Mouse (Mus musculus) fat pad, adult 2 months (tissue): ENCODE data around the gene Gm21977.
"Not testable (repeated sequence)": the region's sequence is repeated elsewhere in the genome, so short reads cannot be mapped to it uniquely, and the experiment has no call there.

Source experiments
- DNase-seq: peaks from one replicate; pipeline ENCODE4 v3.0.0-alpha.2; 2011; ENCODE audit warnings: low read depth, low spot score; ENCODE audit errors: extremely low read depth

Gene Gm21977

GRCm38 (mm10) chr14:42853377-42853776 lies at the start of gene Gm21977:
TSS of gene Gm21977 (minus strand) at chr14:42853477.
- not testable (repeated sequence) for DNase-seq
